Mouse (Mus musculus) G1E-ER4 (cell line): ENCODE results near the gene Gm6993. TPM values are rescaled to one million over a fixed set of nuclear protein-coding genes. Genes with fewer than 3 reads are reported as not detected.

ENCODE experiments used
- GATA1 ChIP-seq: IDR thresholded peaks from one replicate; pipeline ENCODE4 v1.8.0; 2012; ENCODE audit warnings: low read length, inconsistent platforms
- polyA plus RNA-seq: library from polyadenylated mRNA; stranded (reverse); fragments of >175 nt; gene quantifications from 2 replicates; pipeline ENCODE4 v1.2.3, GENCODE M21; 2012

Gene Gm6993
- polyA plus RNA-seq, 1 experiment, result not detected

DNA sequence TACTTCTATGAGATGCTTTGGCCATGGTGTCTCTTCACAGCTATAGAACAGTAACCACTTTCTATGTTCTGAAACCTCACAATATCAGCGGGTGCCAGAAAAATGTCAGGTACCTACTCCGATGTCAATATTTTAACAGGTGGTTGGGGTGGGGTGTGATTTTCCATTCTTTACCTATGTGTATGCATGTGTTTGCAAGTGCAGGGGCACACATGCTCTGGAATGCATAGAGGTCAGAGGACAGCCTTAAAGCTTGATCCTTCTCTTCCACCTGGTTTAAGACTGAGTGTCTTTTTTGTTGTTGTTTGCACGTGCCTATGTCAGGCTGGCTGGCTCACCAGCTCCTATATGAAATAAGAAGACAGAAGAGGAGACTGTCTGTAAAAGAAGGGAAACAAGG is 13.4 kb upstream of the Gm6993 start:
- no peak for TF ChIP-seq GATA1

DNA sequence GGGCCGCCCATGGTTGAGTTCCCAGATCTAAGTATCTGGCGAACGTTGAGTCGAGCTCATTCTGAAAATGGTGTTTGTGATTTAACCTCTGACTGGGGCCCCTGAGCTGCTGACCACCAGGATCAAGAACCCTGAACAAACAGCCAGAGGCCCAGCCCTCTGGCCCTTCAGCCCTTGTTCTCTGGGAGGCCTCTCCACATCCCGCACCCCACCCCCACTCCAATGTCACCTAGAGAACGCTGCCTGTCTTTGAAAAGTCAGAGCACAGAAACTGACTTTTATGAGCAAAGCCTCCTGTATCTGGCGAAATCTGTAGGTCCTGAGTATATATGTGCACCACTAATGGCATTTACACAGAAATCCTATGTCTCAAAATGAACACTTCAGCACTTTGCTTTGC is 11.7 kb upstream of the Gm6993 start:
- no peak for TF ChIP-seq GATA1

DNA sequence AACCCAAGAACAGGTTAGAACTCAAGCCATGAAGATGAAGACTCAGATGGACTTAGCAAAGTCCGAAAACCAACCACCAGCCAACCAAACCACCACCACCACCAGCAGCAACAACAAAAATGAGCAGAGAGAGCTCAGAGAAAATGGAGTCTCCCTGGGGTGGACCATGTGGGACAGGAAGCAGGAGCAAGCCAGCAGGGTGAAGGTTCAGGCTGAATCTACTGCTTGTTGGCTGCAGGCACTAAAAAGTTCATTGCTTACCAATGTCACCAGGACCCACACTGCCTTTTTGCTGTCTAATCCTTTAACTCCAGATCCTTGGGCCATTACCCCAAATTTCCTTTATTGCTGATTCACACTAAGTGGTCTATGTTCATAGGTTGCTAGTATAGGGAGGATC is 7.9 kb upstream of the Gm6993 start:
- no peak for TF ChIP-seq GATA1

DNA sequence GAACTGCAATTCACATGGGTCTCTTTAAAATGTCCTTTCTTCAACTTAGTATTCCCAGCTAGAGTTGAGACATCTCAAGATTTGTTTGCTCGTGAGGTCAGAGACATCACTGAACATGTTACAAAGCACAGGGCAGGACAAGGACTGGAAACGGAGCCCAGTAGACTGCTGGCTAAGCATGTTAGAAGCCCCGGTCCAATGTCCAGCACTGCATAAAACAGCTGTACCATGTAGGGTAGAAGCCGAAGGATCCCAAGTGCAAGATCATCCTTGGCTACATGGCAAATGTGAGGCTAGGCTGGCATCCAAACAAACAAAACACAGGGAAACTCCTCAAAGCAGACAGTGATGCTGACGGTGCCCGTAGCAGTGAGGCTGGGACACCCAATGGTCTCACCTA is 5.6 kb upstream of the Gm6993 start:
- TF ChIP-seq GATA1, result no peak

DNA sequence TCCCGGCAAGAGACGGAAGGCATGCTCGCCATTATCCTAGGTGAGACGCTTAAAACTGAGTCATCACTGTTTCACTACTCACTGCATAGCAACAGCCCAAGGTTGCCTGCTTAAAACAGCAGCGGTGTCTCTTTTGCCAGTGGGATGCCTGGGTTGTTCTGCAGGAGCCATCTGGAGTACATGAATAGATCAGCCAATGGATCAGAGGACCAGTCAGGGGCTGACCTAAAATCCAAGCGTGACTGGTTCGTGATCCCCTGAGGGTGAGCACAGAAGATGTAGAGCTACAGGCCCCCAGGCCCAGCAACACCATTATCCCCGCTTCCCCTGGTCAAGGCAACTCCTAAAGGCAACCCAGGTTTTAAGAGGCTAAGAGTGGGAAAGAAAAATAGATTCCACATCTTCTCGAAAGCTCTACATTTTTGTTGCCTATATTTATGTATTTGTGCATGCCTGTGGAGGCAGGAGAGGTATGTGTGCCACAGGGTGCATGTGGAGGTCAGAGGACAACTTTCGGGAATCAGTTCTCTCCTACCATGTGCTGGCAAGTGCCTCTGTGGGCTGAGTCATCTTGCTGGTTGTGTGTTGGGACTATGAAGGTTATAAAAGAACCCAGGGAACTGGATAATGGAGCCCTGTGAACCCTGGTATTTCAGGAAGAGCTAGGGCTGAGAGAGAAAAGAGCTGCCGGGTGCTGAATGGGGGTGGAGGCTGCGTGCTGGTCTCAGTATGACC is 3.5 kb upstream of the Gm6993 start:
- TF ChIP-seq GATA1, result no peak

DNA sequence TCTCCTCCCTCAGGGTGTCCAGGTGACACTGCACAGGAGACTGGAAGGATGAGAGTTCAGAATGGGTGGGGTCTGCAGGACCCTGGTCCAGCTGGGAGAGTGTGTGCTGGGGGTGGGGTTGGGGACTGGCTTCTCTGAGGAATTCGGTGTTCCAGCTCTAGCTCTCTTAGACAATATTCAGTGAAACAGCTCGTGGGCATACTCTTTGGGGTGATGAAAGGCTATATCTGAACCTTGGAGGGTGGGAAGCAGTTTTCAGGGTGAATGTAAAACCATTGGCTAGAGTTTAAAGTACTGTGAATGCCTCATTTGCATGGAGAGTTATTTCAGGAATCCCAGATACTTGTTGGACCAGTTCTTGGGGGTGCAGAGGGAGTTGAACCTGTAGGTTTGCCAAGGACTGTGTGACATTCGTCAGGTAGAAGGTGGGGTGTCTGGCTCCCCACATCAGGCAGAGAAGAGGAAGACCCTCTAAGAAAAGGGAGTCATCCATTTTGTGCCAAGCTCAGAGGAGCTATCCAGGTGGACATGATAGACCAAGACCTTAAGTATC is 1.5 kb upstream of the Gm6993 start:
- TF ChIP-seq GATA1, result no peak

DNA sequence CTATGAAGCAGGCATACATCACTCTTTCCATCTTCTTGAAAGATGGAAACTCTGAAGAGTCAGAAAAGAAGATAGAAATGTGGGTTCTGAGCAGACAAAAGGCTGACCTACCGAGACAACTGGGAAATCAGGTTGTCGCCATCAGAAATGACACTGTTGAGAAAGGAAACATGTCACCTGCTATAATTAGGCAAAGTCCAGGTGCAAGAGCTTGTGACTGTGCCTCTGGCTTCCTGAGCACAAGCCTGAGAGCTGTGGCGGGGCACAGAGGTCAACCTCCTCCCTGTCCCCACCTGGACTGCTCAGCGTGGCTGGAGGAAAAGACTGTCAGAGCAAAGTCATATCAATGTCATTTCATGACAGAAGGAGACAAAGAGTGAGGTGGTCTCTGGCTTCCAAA is 772 bp upstream of the Gm6993 start:
- TF ChIP-seq GATA1, result no peak

DNA sequence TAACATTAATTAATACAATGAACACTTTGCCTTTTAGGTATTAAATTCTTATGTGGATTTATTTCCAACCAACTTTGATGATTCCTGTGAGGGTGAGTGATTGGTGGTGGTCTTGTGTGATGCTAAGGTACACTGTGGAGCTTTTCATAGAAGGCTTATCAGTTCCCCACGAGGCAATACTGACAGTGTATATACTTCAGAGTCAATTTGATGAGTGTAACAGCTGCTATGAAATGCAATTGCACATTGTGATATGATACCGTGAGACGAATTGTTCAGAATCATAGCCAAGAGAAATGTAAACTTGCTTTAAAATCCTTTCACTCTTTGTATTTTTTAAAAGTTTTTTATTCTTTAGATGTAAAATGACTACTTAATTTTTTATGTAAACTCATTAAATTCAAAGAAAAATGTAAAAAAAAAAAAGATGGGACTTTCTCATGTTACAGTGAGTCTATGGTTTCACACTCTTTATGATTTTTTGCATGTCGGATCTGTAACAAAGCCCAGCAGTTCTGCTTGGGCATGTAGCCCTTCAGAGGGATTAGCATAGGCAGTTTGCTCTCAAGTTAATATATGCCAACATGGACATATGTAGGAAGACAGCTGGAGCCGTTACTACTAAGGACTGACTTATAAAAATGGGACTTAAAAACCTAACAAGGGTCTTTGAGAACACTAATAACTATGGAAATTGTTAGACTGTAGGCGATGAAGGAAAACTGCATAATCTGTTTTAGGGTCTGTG is 1.2 kb downstream of the Gm6993 start:
- no peak for TF ChIP-seq GATA1

DNA sequence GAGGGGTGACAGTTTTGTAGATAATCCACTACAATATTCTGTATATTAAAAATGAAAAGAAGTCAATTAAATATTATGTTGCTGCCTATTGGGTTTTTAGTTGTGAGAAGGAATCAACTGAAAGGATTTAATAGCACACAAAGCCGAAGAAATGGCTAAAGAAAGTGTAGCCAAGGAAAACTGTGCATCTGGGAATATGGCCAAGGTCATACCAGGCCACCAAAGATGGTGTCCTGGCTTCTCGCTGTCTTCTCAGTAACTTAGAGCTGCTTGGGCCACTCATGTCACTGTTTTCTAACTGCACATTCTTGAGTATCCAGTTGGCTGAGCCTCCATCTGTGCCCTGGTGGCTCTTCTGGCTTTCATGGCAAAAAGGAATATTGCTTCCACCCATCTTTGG is 3.4 kb downstream of the Gm6993 start:
- TF ChIP-seq GATA1, result no peak

DNA sequence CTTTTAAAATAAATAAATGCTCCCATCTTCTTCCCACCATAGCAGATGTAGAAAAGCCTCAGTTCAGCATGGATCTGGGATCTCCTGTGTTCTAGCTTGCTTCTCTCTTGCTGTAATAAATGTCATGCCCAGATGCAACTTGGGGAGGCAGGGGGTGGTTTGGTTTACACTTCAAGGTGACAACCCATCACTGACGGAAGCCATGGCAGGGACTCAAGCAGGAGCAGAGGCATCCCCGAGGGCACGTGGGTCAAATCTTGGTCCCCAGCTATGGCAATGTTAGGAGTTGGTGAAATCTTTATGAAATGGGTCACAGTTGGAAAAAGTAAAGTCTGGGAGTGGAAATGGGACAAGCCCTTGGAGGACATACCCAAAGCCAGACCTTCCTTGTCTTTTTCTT is 4.1 kb downstream of the Gm6993 start:
- TF ChIP-seq GATA1, result no peak

DNA sequence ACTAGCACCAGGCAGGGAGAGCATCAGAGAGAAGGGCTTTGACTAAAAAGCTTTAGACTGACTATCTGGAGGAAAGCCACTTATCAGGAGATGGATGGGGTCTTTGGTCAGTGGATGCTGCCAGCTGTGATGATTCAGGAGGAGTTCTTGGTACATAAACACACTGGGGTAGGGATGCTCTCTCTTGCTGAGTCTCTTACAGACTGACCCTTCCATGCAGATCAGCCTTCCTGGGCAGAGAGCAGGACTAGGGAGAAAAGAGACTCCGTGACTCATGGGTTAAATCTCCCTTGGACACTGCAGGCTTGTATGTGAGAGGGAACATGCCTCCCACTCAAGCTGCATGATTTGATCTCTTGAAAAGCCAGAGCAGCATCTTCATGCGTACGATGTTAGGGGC is 5.6 kb downstream of the Gm6993 start:
- TF ChIP-seq GATA1, result no peak

DNA sequence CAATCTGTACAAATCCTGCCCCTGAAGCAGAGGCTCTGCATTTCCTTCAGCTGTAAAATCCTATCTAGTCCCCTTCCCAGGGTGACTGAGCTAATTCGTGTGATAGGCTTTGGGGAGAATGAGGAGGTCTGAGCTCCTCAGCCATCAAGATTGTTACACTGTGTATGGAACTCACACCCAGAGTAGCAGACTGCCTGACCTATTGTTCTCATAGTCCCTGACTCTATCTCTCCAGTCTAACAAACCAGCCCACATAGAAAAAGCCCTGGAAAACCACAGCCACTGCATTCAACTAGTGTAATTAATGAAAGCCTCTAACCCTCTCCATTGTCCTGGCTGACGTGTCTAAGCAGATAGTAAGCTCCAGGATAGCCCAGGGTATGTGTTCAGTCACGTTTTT is 6.0 kb downstream of the Gm6993 start:
- TF ChIP-seq GATA1, result no peak

DNA sequence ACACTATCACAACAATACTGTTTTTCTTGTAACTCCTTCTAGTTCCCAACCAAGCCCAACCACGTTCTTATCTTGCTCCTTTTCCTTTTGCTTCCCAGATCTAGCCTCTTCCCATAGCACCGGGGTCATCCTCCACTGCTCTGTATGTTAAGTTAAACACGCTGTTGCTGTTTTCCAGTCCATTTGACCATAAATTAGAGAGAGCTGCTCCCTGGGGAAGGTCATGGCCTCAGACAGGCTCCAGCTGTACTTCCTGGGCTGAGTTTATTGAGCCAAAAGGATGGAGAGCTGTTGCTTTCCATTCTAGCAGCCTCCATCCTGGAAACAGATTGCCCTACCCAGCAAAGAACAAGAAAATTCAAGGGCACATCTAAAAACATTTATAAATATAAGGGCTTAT is 7.6 kb downstream of the Gm6993 start:
- no peak for TF ChIP-seq GATA1

DNA sequence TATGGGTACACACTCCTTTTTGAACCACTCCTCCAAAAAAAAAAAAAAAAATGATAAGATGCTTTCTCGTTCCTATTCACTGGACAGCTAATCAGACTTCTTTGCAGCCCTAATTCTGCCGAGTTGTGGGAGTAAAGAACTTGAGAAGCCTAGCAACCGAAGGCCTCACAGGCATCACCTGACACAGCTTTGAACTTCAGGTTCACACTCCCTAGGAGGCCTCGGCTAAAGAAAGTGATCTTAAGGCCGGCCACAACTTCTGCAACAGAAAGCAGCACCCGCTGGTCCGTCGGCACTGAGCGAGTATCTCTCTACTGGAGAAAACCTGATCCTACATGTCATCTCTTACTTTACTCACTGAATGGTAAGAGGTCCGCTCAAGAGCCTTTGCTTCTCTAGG is 8.1 kb downstream of the Gm6993 start:
- no peak for TF ChIP-seq GATA1

DNA sequence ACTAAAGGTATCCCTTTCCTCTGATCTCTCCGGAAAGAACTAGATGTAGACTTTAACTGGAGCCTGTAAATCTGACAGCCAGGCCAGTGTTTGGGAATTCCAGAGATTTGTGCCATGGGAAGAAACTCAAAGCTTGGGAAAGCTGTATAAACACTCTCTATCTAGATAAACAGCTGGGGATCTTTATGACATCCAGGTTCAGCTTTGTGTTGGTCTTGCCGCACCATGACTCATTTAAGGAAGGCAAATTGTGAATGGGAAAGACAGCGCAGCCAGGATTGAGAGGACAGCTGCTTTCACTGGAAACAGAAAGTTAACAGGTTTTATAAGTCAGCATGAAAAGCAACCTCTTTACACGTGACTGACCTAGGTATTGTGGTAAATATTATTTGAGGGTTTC is 11.7 kb downstream of the Gm6993 start:
- TF ChIP-seq GATA1, result no peak

DNA sequence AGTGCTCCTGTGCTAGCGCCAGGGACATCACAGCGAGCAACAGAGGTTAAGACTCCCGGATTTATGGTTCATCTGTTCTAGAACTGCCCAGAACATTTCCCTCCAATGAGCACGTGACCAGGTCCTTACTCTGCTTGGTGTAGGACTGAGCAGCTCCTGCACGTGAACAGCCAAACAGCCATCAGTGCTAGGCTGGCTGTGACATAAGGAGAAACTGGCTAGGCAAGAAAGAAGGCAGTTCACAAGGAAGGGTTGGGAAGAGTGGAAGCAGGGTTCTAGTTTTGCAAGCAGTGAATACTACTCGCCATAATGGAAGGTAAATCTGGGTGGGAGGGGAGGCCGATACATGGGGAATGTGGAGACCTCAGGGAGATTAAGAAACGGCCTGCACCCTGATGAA is 14.4 kb downstream of the Gm6993 start:
- no peak for TF ChIP-seq GATA1
